Mouse (Mus musculus) liver, embryonic 14.5 days (tissue): ENCODE results near the gene Dpp4.

ENCODE experiments used
- CTCF ChIP-seq: IDR thresholded peaks from 2 replicates; pipeline ENCODE4 v1.5.1; 2016; ENCODE audit warnings: antibody characterized with exemption, low read depth, control low read depth
- EP300 ChIP-seq: IDR thresholded peaks from 2 replicates; pipeline ENCODE4 v1.6.1; 2016; ENCODE audit warnings: antibody characterized with exemption, low read depth

GRCm38 (mm10) chr2:62356606-62357005 is 55.4 kb downstream of the Dpp4 start:
- no peak for TF ChIP-seq EP300
- no peak for TF ChIP-seq CTCF
